Mouse (Mus musculus) CH12.LX (cell line): ENCODE data around the gene Nmnat2. TPM values are rescaled to one million over a fixed set of nuclear protein-coding genes. Genes with fewer than 3 reads are reported as not detected.

Source experiments
- DNase-seq: peaks from one replicate; pipeline ENCODE4 v3.0.0-alpha.2; 2013; ENCODE audit errors: extremely low read depth
- H3K27ac ChIP-seq: 2 replicates; pipeline ENCODE4 v1.5.1; 2012; ENCODE audit warnings: low read depth, mild to moderate bottlenecking, control low read depth, moderate library complexity; ENCODE audit not compliant: insufficient read depth
- H3K27me3 ChIP-seq: replicated peaks from 2 replicates; pipeline ENCODE3; 2012; ENCODE audit warnings: inconsistent platforms
- H3K36me3 ChIP-seq, 2 experiments: replicated peaks in 1 of 2; 2 replicates each; pipeline versions ENCODE3 to v1.6.1; 2012; ENCODE audit warnings: inconsistent platforms in 1 of 2, low read length in 1 of 2, mild to moderate bottlenecking in 1 of 2, mixed read lengths in 1 of 2, moderate library complexity in 1 of 2; ENCODE audit not compliant: control insufficient read depth in 1 of 2, insufficient read depth in 1 of 2
- H3K4me1 ChIP-seq, 2 experiments: 2 replicates each; pipeline ENCODE4 v1.6.1; 2012; ENCODE audit warnings: inconsistent platforms in 1 of 2, moderate library complexity in 1 of 2; ENCODE audit not compliant: insufficient read depth in 2 of 2, control insufficient read depth in 1 of 2
- H3K4me2 ChIP-seq: 2 replicates; pipeline ENCODE4 v1.6.1; 2012; ENCODE audit warnings: low read depth, mild to moderate bottlenecking, control low read depth; ENCODE audit not compliant: poor library complexity, insufficient read depth, severe bottlenecking
- H3K4me3 ChIP-seq, 3 experiments: fragments of 150-350 bp in 1 of 3; sonication (generic) in 1 of 3; replicated peaks in 1 of 3; 2 replicates each; pipeline versions ENCODE3 to v1.5.1; 2011 to 2012; ENCODE audit warnings: low read depth in 2 of 3, low read length in 2 of 3, mild to moderate bottlenecking in 2 of 3, moderate library complexity in 2 of 3, control low read depth in 1 of 3, improper control_type of control experiment in 1 of 3, inconsistent platforms in 1 of 3, mixed read lengths in 1 of 3; ENCODE audit not compliant: poor library complexity in 1 of 3
- H3K79me2 ChIP-seq: replicated peaks from 2 replicates; pipeline ENCODE4 v1.6.1; 2012; ENCODE audit warnings: mild to moderate bottlenecking, moderate library complexity; ENCODE audit not compliant: control insufficient read depth, poor library complexity, insufficient read depth, severe bottlenecking; ENCODE audit errors: extremely low read depth
- H3K9ac ChIP-seq: 2 replicates; pipeline ENCODE4 v1.6.1; 2012; ENCODE audit warnings: low read depth, mild to moderate bottlenecking, control low read depth, moderate library complexity; ENCODE audit not compliant: insufficient read depth
- H3K9me3 ChIP-seq: replicated peaks from 2 replicates; pipeline ENCODE3; 2012; ENCODE audit warnings: low read length, inconsistent platforms, mixed read lengths
- CHD1 ChIP-seq: IDR thresholded peaks from 2 replicates; pipeline ENCODE4 v1.6.1; 2012; ENCODE audit warnings: low read depth, low read length, improper control_type of control experiment, inconsistent platforms
- E2F4 ChIP-seq: IDR thresholded peaks from 2 replicates; pipeline ENCODE4 v1.6.1; 2011; ENCODE audit warnings: low read depth, low read length, improper control_type of control experiment; ENCODE audit not compliant: insufficient replicate concordance
- ELF1 ChIP-seq: IDR thresholded peaks from 2 replicates; pipeline ENCODE4 v1.6.1; 2014; ENCODE audit warnings: low read depth, mild to moderate bottlenecking, inconsistent platforms, low read length, improper control_type of control experiment
- ETS1 ChIP-seq: conservative IDR thresholded peaks from 2 replicates; pipeline ENCODE4 v1.6.1; 2012; ENCODE audit warnings: low read depth, mild to moderate bottlenecking, inconsistent platforms, low read length, improper control_type of control experiment, moderate library complexity
- JUN ChIP-seq: IDR thresholded peaks from 2 replicates; pipeline ENCODE4 v1.6.1; 2011; ENCODE audit warnings: low read depth, mild to moderate bottlenecking, low read length, improper control_type of control experiment, moderate library complexity; ENCODE audit not compliant: insufficient read depth
- MAFK ChIP-seq: IDR thresholded peaks from 2 replicates; pipeline ENCODE4 v1.6.1; 2011; ENCODE audit warnings: low read length, improper control_type of control experiment; ENCODE audit not compliant: insufficient replicate concordance
- MAX ChIP-seq: IDR thresholded peaks from 2 replicates; pipeline ENCODE4 v1.6.1; 2011; ENCODE audit warnings: low read length, improper control_type of control experiment
- MAZ ChIP-seq: IDR thresholded peaks from 2 replicates; pipeline ENCODE4 v1.6.1; 2012; ENCODE audit warnings: low read depth, mild to moderate bottlenecking, inconsistent platforms, low read length, improper control_type of control experiment, moderate library complexity
- MEF2A ChIP-seq: IDR thresholded peaks from 2 replicates; pipeline ENCODE4 v1.6.1; 2014; ENCODE audit warnings: low read depth, mild to moderate bottlenecking, inconsistent platforms, low read length, improper control_type of control experiment, borderline replicate concordance
- MXI1 ChIP-seq: IDR thresholded peaks from 2 replicates; pipeline ENCODE4 v1.6.1; 2011; ENCODE audit warnings: mild to moderate bottlenecking, low read depth, low read length, improper control_type of control experiment
- NELFE ChIP-seq: IDR thresholded peaks from 2 replicates; pipeline ENCODE4 v1.6.1; 2011; ENCODE audit warnings: low read depth, low read length, improper control_type of control experiment
- NRF1 ChIP-seq: IDR thresholded peaks from 2 replicates; pipeline ENCODE4 v1.6.1; 2014; ENCODE audit warnings: low read depth, mild to moderate bottlenecking, inconsistent platforms, low read length, improper control_type of control experiment, moderate library complexity
- PAX5 ChIP-seq: IDR thresholded peaks from 2 replicates; pipeline ENCODE4 v1.6.1; 2012; ENCODE audit warnings: low read length, inconsistent platforms, mixed read lengths
- POLR2A ChIP-seq: IDR thresholded peaks from 2 replicates; pipeline ENCODE4 v1.6.1; 2011; ENCODE audit warnings: low read depth, mild to moderate bottlenecking, improper control_type of control experiment, low read length
- RAD21 ChIP-seq: IDR thresholded peaks from 2 replicates; pipeline ENCODE4 v1.6.1; 2011; ENCODE audit warnings: low read depth, mild to moderate bottlenecking, low read length, improper control_type of control experiment, moderate library complexity
- RCOR1 ChIP-seq: conservative IDR thresholded peaks from 2 replicates; pipeline ENCODE4 v1.6.1; 2012; ENCODE audit warnings: low read depth, mild to moderate bottlenecking, inconsistent platforms, low read length, improper control_type of control experiment
- SMC3 ChIP-seq: IDR thresholded peaks from 2 replicates; pipeline ENCODE4 v1.6.1; 2011; ENCODE audit warnings: low read depth, low read length, improper control_type of control experiment
- TBP ChIP-seq: conservative IDR thresholded peaks from 2 replicates; pipeline ENCODE4 v1.6.1; 2011; ENCODE audit warnings: low read depth, low read length, improper control_type of control experiment
- TCF12 ChIP-seq: IDR thresholded peaks from 2 replicates; pipeline ENCODE4 v1.6.1; 2014; ENCODE audit warnings: low read depth, mild to moderate bottlenecking, inconsistent platforms, low read length, improper control_type of control experiment
- UBTF ChIP-seq: IDR thresholded peaks from 2 replicates; pipeline ENCODE4 v1.6.1; 2012; ENCODE audit warnings: low read depth, mild to moderate bottlenecking, inconsistent platforms, low read length, improper control_type of control experiment, moderate library complexity
- USF1 ChIP-seq: IDR thresholded peaks from 2 replicates; pipeline ENCODE4 v1.6.1; 2014; ENCODE audit warnings: low read depth, mild to moderate bottlenecking, inconsistent platforms, low read length, improper control_type of control experiment
- ZC3H11A ChIP-seq: IDR thresholded peaks from 2 replicates; pipeline ENCODE4 v1.6.1; 2012; ENCODE audit warnings: low read depth, mild to moderate bottlenecking, inconsistent platforms, low read length, improper control_type of control experiment
- ZNF384 ChIP-seq: IDR thresholded peaks from 2 replicates; pipeline ENCODE4 v1.6.1; 2012; ENCODE audit warnings: low read depth, low read length, improper control_type of control experiment, inconsistent platforms
- dilution Hi-C: fragments of 300-500 bp; cut with MboI; formaldehyde crosslinking; loops from 2 replicates; pipeline ENCODE4 v1.14.3; 2020; ENCODE audit warnings: low sequenced_read_pairs; ENCODE audit not compliant: extremely low pct_unique_long_range_greater_than_20kb, extremely low pct_ligation_motif_present
- in situ Hi-C: fragments of 300-500 bp; cut with MboI; formaldehyde crosslinking; loops from 3 replicates; pipeline ENCODE4 v1.14.3; 2019; ENCODE audit warnings: low sequenced_read_pairs, low pct_ligation_motif_present, low pct_unique_long_range_greater_than_20kb, mixed read lengths
- polyA plus RNA-seq: library from polyadenylated mRNA; unstranded; fragments of >175 nt; gene quantifications from 2 replicates; pipeline ENCODE4 v1.2.1, GENCODE M21; 2012; ENCODE audit warnings: low read depth; ENCODE audit not compliant: insufficient read length
- total RNA-seq, 2 experiments: library from RNA; depleted of rRNA; stranded (reverse); fragments of 300-350 nt in 1 of 2; fragments of >200 nt in 1 of 2; gene quantifications; 2 replicates each; pipeline ENCODE4 v1.2.3; 2012 to 2014

The Nmnat2 gene
- total and polyA plus RNA-seq, 3 experiments: 0.04 to 0.09 (median 0.09) TPM

DNA sequence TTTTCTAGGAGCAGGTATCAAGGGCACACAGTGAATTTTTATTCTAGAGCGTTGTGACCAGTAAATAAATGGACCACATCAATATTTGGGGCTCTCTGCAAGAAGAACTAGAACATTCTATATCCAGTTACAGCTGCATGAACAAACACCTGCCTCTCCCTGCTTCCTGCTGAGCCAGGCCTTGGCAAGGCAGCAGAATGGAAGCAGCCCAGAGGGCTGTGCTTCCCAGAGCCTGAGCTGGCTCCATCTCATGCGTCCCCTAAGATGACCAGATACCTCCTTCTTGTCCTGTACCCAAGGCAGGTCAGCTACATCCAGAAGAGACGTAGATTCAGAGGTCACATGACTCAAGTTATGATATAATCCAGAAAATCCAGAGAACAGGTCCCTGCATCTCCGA, 52.0 kb downstream of the Nmnat2 start:
- H3K4me2 ChIP-seq: no peak overlapping the region
- no peak overlapping the region for H3K27ac ChIP-seq
- in situ Hi-C loops: no loop called here
- no peaks in the 10 kb centered on the region for H3K27me3 ChIP-seq
- no peak overlapping the region for H3K9ac ChIP-seq
- TF ChIP-seq POLR2A (no peak), RAD21 (no peak), MEF2A (no peak), TBP (no peak), TCF12 (no peak), E2F4 (no peak), ETS1 (no peak), PAX5 (no peak)
- no peak for DNase-seq
- H3K9me3 ChIP-seq: no peaks in the 10 kb centered on the region
- peaks cover 3 to 4% of the 10 kb centered on the region in 2 experiments; a peak in 3 of 4 replicates for H3K4me1 ChIP-seq
- H3K36me3 ChIP-seq: no peaks in the 10 kb centered on the region
- dilution Hi-C loops: no loop called here
- no peak overlapping the region for H3K4me3 ChIP-seq
- no peaks in the 10 kb centered on the region for H3K79me2 ChIP-seq

DNA sequence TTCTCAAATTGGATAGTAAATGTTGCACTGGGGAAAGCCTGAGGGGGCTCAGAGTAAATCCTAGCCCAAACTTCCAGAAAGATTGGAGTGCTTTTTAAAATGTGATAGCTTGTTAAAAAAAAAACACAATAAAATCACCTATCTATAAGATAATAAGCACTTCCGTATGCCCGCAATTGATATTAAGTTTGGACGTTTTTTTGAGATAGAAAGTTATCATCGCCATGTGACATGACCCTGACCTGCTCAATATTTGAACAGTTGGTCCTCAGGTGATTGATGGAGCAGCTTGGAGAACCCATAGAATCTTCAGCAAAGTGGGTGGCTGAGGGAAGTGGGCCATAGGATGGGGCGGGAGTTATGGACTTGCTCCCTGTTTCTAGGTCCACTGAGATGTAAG, 52.5 kb downstream of the Nmnat2 start:
- Histone ChIP-seq H3K79me2 (no peaks in the 10 kb centered on the region), H3K27ac (no peak overlapping the region), H3K9ac (no peak overlapping the region), H3K9me3 (no peaks in the 10 kb centered on the region), H3K4me3 (no peak overlapping the region), H3K4me1 (peaks cover 3 to 4% of the 10 kb centered on the region in 2 experiments; a peak in 3 of 4 replicates), H3K36me3 (no peaks in the 10 kb centered on the region), H3K27me3 (no peaks in the 10 kb centered on the region), H3K4me2 (no peak overlapping the region)
- no peak for TF ChIP-seq ZC3H11A
- TF ChIP-seq USF1: no peak
- no peak for TF ChIP-seq MXI1
- TF ChIP-seq CHD1: no peak
- no peak for TF ChIP-seq MAX
- no peak for TF ChIP-seq ELF1
- TF ChIP-seq UBTF: no peak
- no peak for TF ChIP-seq ETS1
- TF ChIP-seq NRF1: no peak
- no peak for TF ChIP-seq TCF12
- no peak for TF ChIP-seq NELFE
- TF ChIP-seq JUN: no peak
- TF ChIP-seq MAZ: no peak
- TF ChIP-seq SMC3: no peak
- TF ChIP-seq POLR2A: no peak
- TF ChIP-seq MEF2A: no peak
- no peak for TF ChIP-seq ZNF384
- TF ChIP-seq RCOR1: no peak
- no peak for TF ChIP-seq MAFK
- dilution Hi-C loops (no loop called here), in situ Hi-C loops (no loop called here)
- DNase-seq: no peak
